Mouse (Mus musculus) C2C12 (cell line): ENCODE results near the gene Tph1. TPM values are rescaled to one million over a fixed set of nuclear protein-coding genes. Genes with fewer than 3 reads are reported as not detected.

Source experiments
- H3K27me3 ChIP-seq: one replicate; pipeline ENCODE4 v1.6.1; 2011; ENCODE audit not compliant: control insufficient read depth, insufficient read depth, insufficient read length
- H3K36me3 ChIP-seq: one replicate; pipeline ENCODE4 v1.6.1; 2011; ENCODE audit not compliant: control insufficient read depth, insufficient read depth
- H3K4me3 ChIP-seq: one replicate; pipeline ENCODE4 v1.5.1; 2011; ENCODE audit warnings: mild to moderate bottlenecking, control low read depth; ENCODE audit not compliant: poor library complexity, insufficient read depth, severe bottlenecking
- H3K79me2 ChIP-seq: one replicate; pipeline ENCODE4 v1.6.1; 2011; ENCODE audit not compliant: control insufficient read depth, insufficient read depth
- H3K79me3 ChIP-seq: one replicate; pipeline ENCODE4 v1.6.1; 2011; ENCODE audit warnings: low read depth, control low read depth
- H3ac ChIP-seq: one replicate; pipeline ENCODE3; 2011; ENCODE audit warnings: low read depth; ENCODE audit not compliant: control insufficient read depth, insufficient read length
- CEBPB ChIP-seq: IDR thresholded peaks from one replicate; pipeline ENCODE4 v1.6.1; 2011; ENCODE audit warnings: low read depth, mild to moderate bottlenecking, control low read depth, moderate library complexity
- CTCF ChIP-seq: IDR thresholded peaks from one replicate; pipeline ENCODE4 v1.5.1; 2011; ENCODE audit not compliant: control insufficient read depth, insufficient read depth, insufficient read length
- FOSL1 ChIP-seq: IDR thresholded peaks from one replicate; pipeline ENCODE4 v1.8.0; 2011; ENCODE audit warnings: mild to moderate bottlenecking, low read length; ENCODE audit not compliant: poor library complexity, insufficient read depth, severe bottlenecking
- MAX ChIP-seq: IDR thresholded peaks from one replicate; pipeline ENCODE4 v1.6.1; 2011; ENCODE audit warnings: mild to moderate bottlenecking, control low read depth
- MYOD1 ChIP-seq: IDR thresholded peaks from one replicate; pipeline ENCODE4 v1.6.1; 2011; ENCODE audit warnings: low read depth; ENCODE audit not compliant: control insufficient read depth, insufficient read length
- MYOG ChIP-seq: IDR thresholded peaks from one replicate; pipeline ENCODE4 v1.6.1; 2011; ENCODE audit not compliant: control insufficient read depth, insufficient read length; ENCODE audit errors: extremely low read depth
- USF1 ChIP-seq: IDR thresholded peaks from one replicate; pipeline ENCODE4 v1.6.1; 2011; ENCODE audit warnings: low read depth, mild to moderate bottlenecking, control low read depth, moderate library complexity
- polyA plus RNA-seq: library from polyadenylated mRNA; unstranded; fragments of >200 nt; fragmentation: generic; extraction: Trizol; gene quantifications from one replicate; pipeline ENCODE4 v1.2.1, GENCODE M21; 2012; ENCODE audit warnings: missing spikeins

Tph1 gene
- polyA plus RNA-seq, 1 experiment: 0.18 TPM

DNA sequence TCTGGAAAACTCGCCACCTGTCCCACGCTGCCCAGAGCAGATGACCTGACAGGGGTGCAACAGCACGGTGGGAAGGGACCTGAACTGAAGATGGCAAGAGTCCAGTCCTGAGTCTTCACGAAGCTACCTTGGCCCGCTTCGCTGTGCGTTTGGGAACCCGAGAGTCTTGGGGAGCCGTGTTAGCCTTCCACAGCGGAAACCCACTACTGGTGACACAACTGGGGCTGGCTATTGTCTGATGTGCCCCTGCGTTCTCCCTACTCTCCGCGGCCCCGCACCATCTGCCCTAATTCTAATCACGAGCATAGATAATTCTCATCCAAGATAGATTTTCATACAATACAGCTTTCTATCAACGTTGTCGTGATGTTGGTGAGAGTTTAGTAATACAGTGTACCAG, 32.3 kb downstream of the Tph1 start:
- H3K36me3 ChIP-seq: no peaks in the 10 kb centered on the region
- H3K79me2 ChIP-seq: no peaks in the 10 kb centered on the region
- H3K4me3 ChIP-seq: peak overlapping the region; percentile 41
- H3ac ChIP-seq: peak overlapping the region; percentile 4
- TF ChIP-seq MYOD1: no peak
- no peak for TF ChIP-seq CEBPB
- TF ChIP-seq USF1: no peak
- no peak for TF ChIP-seq CTCF
- no peak for TF ChIP-seq MYOG
- no peak for TF ChIP-seq MAX
- no peaks in the 10 kb centered on the region for H3K27me3 ChIP-seq
- no peaks in the 10 kb centered on the region for H3K79me3 ChIP-seq

DNA sequence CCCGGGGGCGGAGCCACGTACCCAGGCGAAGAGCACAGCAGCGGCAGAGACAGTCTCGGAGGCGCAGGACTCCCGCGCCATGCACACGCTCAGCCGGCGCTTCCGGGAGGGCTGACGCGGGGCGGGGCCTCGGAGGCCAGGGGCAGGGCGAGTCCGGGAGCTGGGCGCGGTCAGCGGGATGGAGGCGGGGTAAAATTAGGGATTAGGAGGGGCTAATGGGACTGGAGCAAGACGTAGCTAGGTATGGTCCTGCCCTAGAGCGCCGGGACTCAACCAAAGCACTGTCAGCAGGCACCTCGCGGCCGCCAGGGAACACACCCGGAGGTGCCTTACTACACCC, 32.7 kb downstream of the Tph1 start, which contains the start of gene Sergef:
Sergef (minus strand) TSS at position 116 of the 340 bp plus-strand sequence.
- H3K27me3 ChIP-seq: no peaks in the 10 kb centered on the region
- no peaks in the 10 kb centered on the region for H3K79me3 ChIP-seq
- H3K36me3 ChIP-seq: no peaks in the 10 kb centered on the region
- TF ChIP-seq MYOD1 (no peak), MAX (peak; percentile 32), MYOG (no peak), CEBPB (no peak), FOSL1 (no peak)
- peak within 1 kb of the TSS; percentile 41 for H3K4me3 ChIP-seq
- H3K79me2 ChIP-seq: no peaks in the 10 kb centered on the region
- H3ac ChIP-seq: peak within 1 kb of the TSS; percentile 27

DNA sequence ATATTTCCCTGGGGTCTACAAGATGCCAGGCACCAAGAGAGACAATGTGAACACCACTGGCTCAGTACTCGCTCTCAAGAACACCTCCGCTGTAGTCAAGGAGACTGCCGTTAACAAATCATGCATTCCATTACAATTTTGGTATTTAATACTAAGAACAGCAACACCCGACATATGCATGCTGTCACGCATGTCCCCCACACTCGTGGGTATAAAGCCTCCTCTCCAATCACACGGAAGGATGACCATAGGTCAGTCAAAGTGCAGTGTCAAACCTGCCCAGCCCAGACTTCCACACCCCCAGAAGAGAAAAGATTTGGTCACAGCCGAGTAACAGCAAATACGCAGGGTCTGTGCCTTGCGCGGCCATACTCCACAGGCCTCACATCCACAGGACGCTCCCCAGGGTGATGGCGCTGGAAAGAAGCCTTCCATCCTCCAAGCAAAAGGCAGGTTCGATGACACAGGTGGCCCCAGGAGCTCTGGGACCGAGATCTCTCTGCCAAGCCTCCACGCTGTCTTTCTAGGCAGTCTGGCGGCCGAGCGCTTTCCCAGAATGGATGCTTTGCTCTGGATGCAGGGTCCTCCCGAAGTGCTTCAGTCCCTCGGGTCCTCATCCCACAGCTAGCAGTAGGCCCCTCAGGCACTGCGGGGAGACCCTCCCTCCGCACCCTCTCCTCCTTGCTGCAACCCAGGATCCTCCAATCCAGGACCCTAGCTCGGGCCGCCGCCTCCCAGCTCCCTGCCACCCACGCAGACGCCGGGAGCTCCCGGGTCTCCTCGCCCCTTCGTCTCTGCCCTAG, 33.2 kb downstream of the Tph1 start:
- TF ChIP-seq CTCF: no peak
- TF ChIP-seq MYOG: no peak
- no peak for TF ChIP-seq CEBPB
- TF ChIP-seq MAX: no peak
- no peak for TF ChIP-seq MYOD1
- no peak for TF ChIP-seq FOSL1
- no peak for TF ChIP-seq USF1
- no peaks in the 10 kb centered on the region for H3K27me3 ChIP-seq

DNA sequence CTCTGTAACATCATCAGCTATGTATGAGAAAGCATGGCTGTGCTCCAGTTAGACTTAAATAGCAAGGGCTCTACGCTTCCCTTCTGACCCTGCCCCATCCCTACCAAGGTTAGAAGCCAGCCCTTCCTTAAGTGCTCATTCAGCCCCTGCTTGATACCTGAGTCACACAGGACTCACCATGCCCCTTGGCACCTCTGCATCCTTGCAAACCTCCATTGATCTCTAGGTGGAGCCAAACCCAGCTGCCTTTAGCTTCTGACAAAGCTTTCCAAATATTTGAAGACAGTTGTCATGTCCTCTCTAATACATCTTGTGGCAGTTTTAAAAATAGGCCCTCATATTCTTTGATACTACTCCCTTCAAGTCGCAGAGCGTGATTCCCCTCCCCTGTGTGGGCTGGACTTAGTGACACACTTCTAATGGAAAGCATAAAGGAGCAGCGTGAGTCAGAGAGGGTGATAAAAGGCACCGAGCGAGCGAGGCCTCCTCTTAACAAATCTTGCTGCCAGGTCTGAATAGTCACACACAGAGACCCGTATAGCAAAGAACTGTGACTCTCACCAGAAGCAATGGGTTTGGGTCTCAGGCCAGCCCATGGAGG, 43.9 kb downstream of the Tph1 start:
- no peaks in the 10 kb centered on the region for H3K36me3 ChIP-seq
- no peak for TF ChIP-seq MYOD1
- TF ChIP-seq MYOG: no peak
- TF ChIP-seq FOSL1: no peak
- no peak for TF ChIP-seq CEBPB
- no peak for TF ChIP-seq MAX
- no peak for TF ChIP-seq USF1
- no peak for TF ChIP-seq CTCF
- H3ac ChIP-seq: no peak overlapping the region

More for the DNA sequence above, 33.2 kb downstream of the Tph1 start:
- Histone ChIP-seq H3K4me3 (peak overlapping the region; percentile 41), H3ac (peak overlapping the region; percentile 27), H3K36me3 (no peaks in the 10 kb centered on the region), H3K79me3 (no peaks in the 10 kb centered on the region), H3K79me2 (no peaks in the 10 kb centered on the region)

DNA sequence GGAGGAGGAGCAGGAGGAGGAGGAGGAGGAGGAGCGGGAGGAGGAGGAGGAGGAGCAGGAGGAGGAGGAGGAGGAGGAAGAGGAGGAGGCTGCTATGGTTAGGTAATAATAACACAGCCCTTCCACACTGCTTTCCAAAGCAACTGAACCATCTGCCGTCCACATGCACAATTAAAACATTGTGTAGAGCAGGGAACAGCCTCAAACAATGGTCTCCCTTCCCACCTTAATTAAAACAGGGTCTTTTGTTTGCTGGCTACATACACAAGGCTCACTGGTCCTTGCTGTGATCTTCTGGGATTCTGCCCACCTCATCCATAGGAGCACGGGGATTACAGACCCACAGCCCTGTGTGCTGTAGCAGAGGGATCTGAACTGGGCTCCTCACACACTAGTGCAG, 48.4 kb downstream of the Tph1 start:
- no peak for TF ChIP-seq USF1
- TF ChIP-seq MYOG: no peak
- no peak for TF ChIP-seq CTCF
- no peak for TF ChIP-seq MAX
- no peak for TF ChIP-seq FOSL1
- no peak for TF ChIP-seq MYOD1
- TF ChIP-seq CEBPB: no peak
- Histone ChIP-seq H3K79me3 (no peaks in the 10 kb centered on the region), H3K4me3 (no peak overlapping the region), H3K36me3 (no peaks in the 10 kb centered on the region), H3K27me3 (no peaks in the 10 kb centered on the region), H3K79me2 (no peaks in the 10 kb centered on the region), H3ac (no peak overlapping the region)

More for the DNA sequence above, 43.9 kb downstream of the Tph1 start:
- H3K79me2 ChIP-seq: no peaks in the 10 kb centered on the region
- H3K79me3 ChIP-seq: no peaks in the 10 kb centered on the region
- H3K27me3 ChIP-seq: no peaks in the 10 kb centered on the region
- no peak overlapping the region for H3K4me3 ChIP-seq
